Mouse (Mus musculus) thymus, adult 2 months (tissue): ENCODE measurements around the gene Golga2. TPM values are rescaled to one million over a fixed set of nuclear protein-coding genes. Genes with fewer than 3 reads are reported as not detected.

ENCODE experiments used
- DNase-seq: peaks from one replicate; pipeline ENCODE4 v3.0.0; 2021
- H3K27ac ChIP-seq: fragments of 200-500 bp; 2 replicates; pipeline ENCODE4 v1.5.1; 2012; ENCODE audit warnings: low read length, control low read depth; ENCODE audit not compliant: control insufficient read depth, insufficient read depth
- H3K27me3 ChIP-seq: fragments of 200-500 bp; 2 replicates; pipeline ENCODE4 v1.6.1; 2012; ENCODE audit warnings: mild to moderate bottlenecking, low read length, moderate library complexity, mixed read lengths; ENCODE audit not compliant: control insufficient read depth, insufficient read depth
- H3K36me3 ChIP-seq: fragments of 200-500 bp; 2 replicates; pipeline ENCODE4 v1.6.1; 2012; ENCODE audit warnings: mild to moderate bottlenecking, low read length, moderate library complexity; ENCODE audit not compliant: control insufficient read depth, insufficient read depth
- H3K4me1 ChIP-seq: fragments of 200-500 bp; replicated peaks from 2 replicates; pipeline ENCODE4 v1.6.1; 2012; ENCODE audit warnings: low read length; ENCODE audit not compliant: control insufficient read depth, insufficient read depth
- H3K4me3 ChIP-seq: fragments of 200-500 bp; 2 replicates; pipeline ENCODE4 v1.5.1; 2012; ENCODE audit warnings: mild to moderate bottlenecking, low read length, control low read depth, moderate library complexity; ENCODE audit not compliant: control insufficient read depth, insufficient read depth
- CTCF ChIP-seq: fragments of 200-500 bp; IDR thresholded peaks from 2 replicates; pipeline ENCODE4 v1.5.1; 2012; ENCODE audit warnings: mild to moderate bottlenecking, control low read depth, low read length, moderate library complexity, borderline replicate concordance; ENCODE audit not compliant: control insufficient read depth, poor library complexity, insufficient read depth; ENCODE audit errors: extremely low read depth
- POLR2A ChIP-seq: fragments of 200-500 bp; IDR thresholded peaks from 2 replicates; pipeline ENCODE4 v1.6.1; 2012; ENCODE audit warnings: mild to moderate bottlenecking, low read length, control low read depth, moderate library complexity; ENCODE audit not compliant: control insufficient read depth, poor library complexity, insufficient read depth; ENCODE audit errors: extremely low read depth
- WGBS: fragments of 180-500 bp; shearing (Covaris S2); methylation state at CpG from one replicate; pipeline ENCODE4 v1.1.7; 2018; 5-methylcytosine and 5-hydroxymethylcytosine counted together
- polyA plus RNA-seq: library from polyadenylated mRNA; depleted of rRNA; stranded (reverse); fragments of >200 nt; gene quantifications from 2 replicates; pipeline ENCODE4 v1.2.3, GENCODE M21; 2012; rRNA removed

Gene Golga2
- polyA plus RNA-seq, result 36.6 and 37.5 TPM in 2 replicates

- H3K4me3 ChIP-seq, result peak within 1 kb of the TSS; percentile 85
- 2% methylated on average over 23 of the region's 23 CpGs for WGBS
- peak within 1 kb of the TSS; percentile 27; the same call in 1 of the 2 replicates for H3K27ac ChIP-seq
- no peaks in the 10 kb centered on the region for H3K27me3 ChIP-seq
- TF ChIP-seq POLR2A (no peak), CTCF (no peak)
- H3K4me1 ChIP-seq, result peaks cover 11% of the 10 kb centered on the region
- no peak for DNase-seq
- 0 out of 2 replicates have a peak, but pooled peaks cover 4% of the 10 kb centered on the region for H3K36me3 ChIP-seq
Observed at GRCm38 (mm10) chr2:32287334-32287840, at the start of gene Golga2. TSS of gene Golga2 (plus strand) at chr2:32287384.

DNA sequence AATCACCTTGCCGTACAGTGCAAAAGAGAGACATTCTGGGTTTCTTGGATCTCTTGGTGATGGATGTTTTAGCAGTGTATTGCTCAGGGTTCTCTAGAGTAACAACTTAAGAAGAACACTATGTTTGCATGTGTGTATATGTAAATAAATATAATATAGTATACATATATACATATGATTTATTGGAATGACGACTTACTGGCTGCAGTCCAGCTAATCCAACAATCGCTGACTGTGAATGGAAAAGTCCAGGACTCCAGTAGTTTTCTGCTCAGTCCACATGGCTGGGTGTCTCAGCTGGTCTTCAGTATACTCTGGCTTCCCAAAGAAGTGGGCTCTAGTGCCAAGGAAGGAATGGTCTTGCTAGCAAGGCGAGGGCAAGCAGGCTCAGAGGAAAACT is 49.6 kb upstream of the Golga2 start:
- Histone ChIP-seq H3K36me3 (peaks cover 3% of the 10 kb centered on the region; the same call in 1 of the 2 replicates), H3K4me3 (no peak overlapping the region), H3K27ac (no peak overlapping the region), H3K4me1 (peaks cover 13% of the 10 kb centered on the region), H3K27me3 (no peaks in the 10 kb centered on the region)
- WGBS, result 45% methylated on average over 4 of the region's 4 CpGs
- DNase-seq, result no peak
- TF ChIP-seq CTCF (no peak), POLR2A (no peak)

- DNase-seq, result no peak
- peaks cover 13% of the 10 kb centered on the region for H3K4me1 ChIP-seq
- H3K27ac ChIP-seq, result no peak overlapping the region
- H3K27me3 ChIP-seq, result no peaks in the 10 kb centered on the region
- WGBS, result 97% methylated on average over 9 of the region's 9 CpGs
- H3K36me3 ChIP-seq, result no peaks in the 10 kb centered on the region
- no peak overlapping the region for H3K4me3 ChIP-seq
- TF ChIP-seq POLR2A (no peak), CTCF (no peak)
Observed at GRCm38 (mm10) chr2:32238708-32239435, 48.3 kb upstream of the Golga2 start.

DNA sequence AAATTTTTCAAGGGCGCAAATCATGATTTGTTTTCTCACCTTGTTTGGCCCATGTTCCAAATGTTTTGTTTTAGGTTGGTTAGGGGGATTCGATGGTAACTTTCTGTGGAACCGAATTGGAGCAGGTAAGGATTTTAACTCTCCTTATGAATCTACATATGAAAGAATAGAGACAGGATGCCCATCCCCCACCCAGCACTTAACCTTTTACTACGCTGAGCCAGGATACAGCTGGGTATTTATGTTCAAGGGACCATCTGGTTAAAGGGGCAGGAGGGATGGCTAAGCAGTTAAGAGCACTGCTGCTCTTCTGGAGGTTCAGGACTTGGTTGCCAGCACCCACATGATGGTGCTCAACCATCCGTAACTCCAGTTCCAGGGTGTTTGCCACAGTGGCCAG is 46.6 kb upstream of the Golga2 start:
- peaks cover 9% of the 10 kb centered on the region for H3K4me1 ChIP-seq
- DNase-seq, result no peak
- H3K27ac ChIP-seq, result no peak overlapping the region
- H3K27me3 ChIP-seq, result no peaks in the 10 kb centered on the region
- WGBS, result 88% methylated on average over 5 of the region's 5 CpGs
- TF ChIP-seq CTCF (no peak), POLR2A (no peak)
- H3K36me3 ChIP-seq, result peaks cover 5% of the 10 kb centered on the region; the same call in 1 of the 2 replicates
- no peak overlapping the region for H3K4me3 ChIP-seq

DNA sequence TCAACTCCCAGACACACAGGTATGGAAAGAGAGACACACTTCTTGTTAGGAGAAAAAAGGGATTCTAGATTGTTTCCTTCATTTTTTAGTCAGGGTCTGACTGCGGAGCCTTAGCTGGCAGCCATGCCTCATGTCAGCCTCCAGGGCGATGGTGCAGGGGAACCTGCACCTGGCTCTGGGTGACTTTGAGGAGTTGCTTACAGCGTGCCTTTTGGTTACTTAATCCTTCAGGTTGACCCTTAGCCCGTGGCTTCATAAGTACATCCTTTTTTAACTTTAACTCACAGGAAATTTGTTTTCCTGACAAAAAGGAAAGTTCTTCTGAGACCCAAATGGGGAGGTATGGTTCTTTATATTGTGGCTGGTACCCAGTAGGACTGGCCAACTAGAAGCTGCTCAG is 44.2 kb upstream of the Golga2 start:
- WGBS, result 92% methylated on average over 4 of the region's 4 CpGs
- peaks cover 2% of the 10 kb centered on the region; the same call in 1 of the 2 replicates for H3K4me1 ChIP-seq
- TF ChIP-seq POLR2A (no peak), CTCF (no peak)
- H3K27me3 ChIP-seq, result no peaks in the 10 kb centered on the region
- H3K36me3 ChIP-seq, result peaks cover 5% of the 10 kb centered on the region
- no peak overlapping the region for H3K4me3 ChIP-seq
- DNase-seq, result no peak
- no peak overlapping the region for H3K27ac ChIP-seq

GRCm38 (mm10) chr2:32246741-32247140 is 40.4 kb upstream of the Golga2 start:
- Histone ChIP-seq H3K36me3 (peaks cover 14% of the 10 kb centered on the region), H3K27ac (no peak overlapping the region), H3K4me1 (no peaks in the 10 kb centered on the region), H3K27me3 (no peaks in the 10 kb centered on the region), H3K4me3 (no peak overlapping the region)
- no peak for DNase-seq
- 85% methylated on average over 4 of the region's 4 CpGs for WGBS
- TF ChIP-seq CTCF, result no peak
